Mouse (Mus musculus) liver, adult 2 months (tissue): ENCODE data around the gene Jhy. TPM values are rescaled to one million over a fixed set of nuclear protein-coding genes. Genes with fewer than 3 reads are reported as not detected.

Source experiments
- DNase-seq: peaks from one replicate; pipeline ENCODE4 v3.0.0-alpha.2; 2011; ENCODE audit warnings: low read depth, low spot score; ENCODE audit errors: extremely low read depth
- H3K27ac ChIP-seq: fragments of 200-500 bp; replicated peaks from 2 replicates; pipeline ENCODE4 v1.5.1; 2012; ENCODE audit warnings: low read depth, mild to moderate bottlenecking, control low read depth, inconsistent platforms, low read length; ENCODE audit not compliant: insufficient read depth
- H3K27me3 ChIP-seq: fragments of 200-500 bp; 2 replicates; pipeline ENCODE4 v1.6.1; 2012; ENCODE audit warnings: mild to moderate bottlenecking, moderate library complexity, low read length, inconsistent platforms; ENCODE audit not compliant: control insufficient read depth, insufficient read depth
- H3K36me3 ChIP-seq: fragments of 200-500 bp; 2 replicates; pipeline ENCODE4 v1.6.1; 2012; ENCODE audit warnings: low read length, inconsistent platforms; ENCODE audit not compliant: control insufficient read depth, insufficient read depth
- H3K4me1 ChIP-seq: fragments of 200-500 bp; 2 replicates; pipeline ENCODE4 v1.6.1; 2011; ENCODE audit warnings: low read length; ENCODE audit not compliant: control insufficient read depth, insufficient read depth
- H3K4me3 ChIP-seq: fragments of 200-500 bp; 2 replicates; pipeline ENCODE4 v1.5.1; 2011; ENCODE audit warnings: low read depth, mild to moderate bottlenecking, control low read depth, low read length, moderate library complexity; ENCODE audit not compliant: insufficient read depth
- H3K79me2 ChIP-seq: fragments of 200-500 bp; 2 replicates; pipeline ENCODE4 v1.6.1; 2012; ENCODE audit warnings: inconsistent platforms, mild to moderate bottlenecking, low read length, moderate library complexity; ENCODE audit not compliant: control insufficient read depth, insufficient read depth
- H3K9ac ChIP-seq: fragments of 200-500 bp; 2 replicates; pipeline ENCODE4 v1.6.1; 2012; ENCODE audit warnings: low read depth, mild to moderate bottlenecking, control low read depth, inconsistent platforms, low read length
- CTCF ChIP-seq: fragments of 200-500 bp; IDR thresholded peaks from 2 replicates; pipeline ENCODE4 v1.5.1; 2011; ENCODE audit warnings: low read depth, low read length, control low read depth
- POLR2A ChIP-seq: fragments of 200-500 bp; IDR thresholded peaks from 2 replicates; pipeline ENCODE4 v1.6.1; 2011; ENCODE audit warnings: low read length, control low read depth; ENCODE audit not compliant: insufficient read depth; ENCODE audit errors: extremely low read depth
- WGBS: fragments of 180-500 bp; shearing (Covaris S2); methylation state at CpG from one replicate; pipeline ENCODE4 v1.1.7; 2018; 5-methylcytosine and 5-hydroxymethylcytosine counted together
- polyA plus RNA-seq: library from polyadenylated mRNA; depleted of rRNA; stranded (reverse); fragments of >200 nt; gene quantifications from 2 replicates; pipeline ENCODE4 v1.2.3, GENCODE M21; 2012
- total RNA-seq: library from RNA; depleted of rRNA; stranded (reverse); fragments of >200 nt; gene quantifications from 2 replicates; pipeline ENCODE4 v1.2.3, GENCODE M21; 2014

Gene Jhy
- total and polyA plus RNA-seq, 2 experiments: not detected

GRCm38 (mm10) chr9:40947131-40947530 is 16.8 kb downstream of the Jhy start:
- DNase-seq: no peak
- WGBS: 32% methylated on average over 4 of the region's 4 CpGs
- H3K4me1 ChIP-seq: no peaks in the 10 kb centered on the region
- no peaks in the 10 kb centered on the region for H3K27me3 ChIP-seq
- no peak for TF ChIP-seq POLR2A
- no peak for TF ChIP-seq CTCF
- H3K79me2 ChIP-seq: no peaks in the 10 kb centered on the region
- no peak overlapping the region for H3K9ac ChIP-seq
- no peaks in the 10 kb centered on the region for H3K36me3 ChIP-seq
- no peak overlapping the region for H3K27ac ChIP-seq
- H3K4me3 ChIP-seq: no peak overlapping the region

GRCm38 (mm10) chr9:40937425-40937824 is 26.5 kb downstream of the Jhy start:
- H3K79me2 ChIP-seq: no peaks in the 10 kb centered on the region
- H3K9ac ChIP-seq: no peak overlapping the region
- H3K27ac ChIP-seq: no peak overlapping the region
- no peaks in the 10 kb centered on the region for H3K27me3 ChIP-seq
- 66% methylated on average over 7 of the region's 7 CpGs for WGBS
- no peak overlapping the region for H3K4me3 ChIP-seq
- no peaks in the 10 kb centered on the region for H3K36me3 ChIP-seq
- no peaks in the 10 kb centered on the region for H3K4me1 ChIP-seq
- DNase-seq: no peak
- TF ChIP-seq CTCF (peak; percentile 60), POLR2A (no peak)

- WGBS: 66% methylated on average over 3 of the region's 3 CpGs
- H3K4me3 ChIP-seq: no peak overlapping the region
- no peaks in the 10 kb centered on the region for H3K79me2 ChIP-seq
- no peak overlapping the region for H3K27ac ChIP-seq
- no peaks in the 10 kb centered on the region for H3K27me3 ChIP-seq
- H3K36me3 ChIP-seq: no peaks in the 10 kb centered on the region
- DNase-seq: no peak
- TF ChIP-seq CTCF (no peak), POLR2A (no peak)
- H3K4me1 ChIP-seq: no peaks in the 10 kb centered on the region
- H3K9ac ChIP-seq: no peak overlapping the region
Measured at GRCm38 (mm10) chr9:40933323-40933722, 30.6 kb downstream of the Jhy start.

- WGBS: 85% methylated on average over 17 of the region's 17 CpGs
- H3K4me1 ChIP-seq: no peaks in the 10 kb centered on the region
- no peak overlapping the region for H3K9ac ChIP-seq
- no peak overlapping the region for H3K27ac ChIP-seq
- H3K4me3 ChIP-seq: no peak overlapping the region
- no peaks in the 10 kb centered on the region for H3K36me3 ChIP-seq
- TF ChIP-seq POLR2A (no peak), CTCF (no peak)
- no peaks in the 10 kb centered on the region for H3K79me2 ChIP-seq
- DNase-seq: no peak
- H3K27me3 ChIP-seq: no peaks in the 10 kb centered on the region
Measured at GRCm38 (mm10) chr9:40927351-40927980, 36.5 kb downstream of the Jhy start.

DNA sequence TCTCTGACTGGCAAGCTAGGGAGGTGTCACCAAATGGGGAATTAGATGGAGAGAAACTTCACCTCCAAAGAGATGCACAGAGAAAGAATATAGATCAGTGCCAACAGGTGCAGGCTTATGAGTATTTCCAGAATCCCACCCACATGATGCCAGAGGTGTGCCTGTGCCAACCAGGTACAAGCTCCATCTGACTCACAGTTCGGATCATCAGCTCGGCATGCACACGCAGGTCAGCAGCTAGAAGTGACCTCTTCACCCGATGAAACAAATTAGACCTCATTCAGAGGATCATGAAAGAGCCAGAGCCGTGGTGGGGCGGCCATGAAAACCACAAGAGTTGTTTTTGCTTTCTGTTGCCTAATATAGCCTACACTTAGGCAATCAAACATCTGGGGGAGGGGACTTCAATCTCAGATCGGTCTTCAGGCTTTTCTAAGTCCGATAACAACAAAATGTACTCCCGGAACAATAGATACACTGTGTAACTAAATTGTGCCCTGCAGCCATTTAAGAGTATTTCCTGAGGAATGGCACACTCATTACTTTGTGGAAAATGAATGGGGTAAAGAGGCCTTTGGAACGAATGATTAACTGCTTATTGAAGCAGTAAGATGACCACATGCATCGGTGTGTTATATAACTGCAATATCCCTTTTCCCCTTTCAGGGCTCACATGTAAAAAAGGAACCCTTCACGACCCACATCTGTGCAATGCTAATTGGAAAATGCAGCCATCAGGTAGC is 45.9 kb downstream of the Jhy start:
- no peaks in the 10 kb centered on the region for H3K4me1 ChIP-seq
- H3K27me3 ChIP-seq: no peaks in the 10 kb centered on the region
- no peak overlapping the region for H3K27ac ChIP-seq
- H3K79me2 ChIP-seq: no peaks in the 10 kb centered on the region
- TF ChIP-seq POLR2A (no peak), CTCF (no peak)
- DNase-seq: no peak
- H3K36me3 ChIP-seq: no peaks in the 10 kb centered on the region
- no peak overlapping the region for H3K4me3 ChIP-seq
- H3K9ac ChIP-seq: no peak overlapping the region
- WGBS: 72% methylated on average over 12 of the region's 12 CpGs

GRCm38 (mm10) chr9:40908915-40909314 is 55.0 kb downstream of the Jhy start:
- H3K79me2 ChIP-seq: no peaks in the 10 kb centered on the region
- 86% methylated on average over 7 of the region's 7 CpGs for WGBS

More at GRCm38 (mm10) chr9:40908915-40909314, 55.0 kb downstream of the Jhy start:
- H3K4me3 ChIP-seq: no peak overlapping the region
- TF ChIP-seq CTCF: no peak
- no peak overlapping the region for H3K9ac ChIP-seq
- H3K4me1 ChIP-seq: no peaks in the 10 kb centered on the region
- H3K36me3 ChIP-seq: no peaks in the 10 kb centered on the region
- 0 out of 2 replicates have a peak, but pooled peaks cover 2% of the 10 kb centered on the region for H3K27me3 ChIP-seq
- no peak overlapping the region for H3K27ac ChIP-seq
- DNase-seq: no peak
